Comparison of ENCODE assay signal across 9 mouse cellular contexts in genomic region chr9:50752784-50753615, GRCm38 (mm10). TPM values are rescaled to one million over a fixed set of nuclear protein-coding genes. Genes with fewer than 3 reads are reported as not detected.
DNase-seq lines count a peak whose midpoint lies in the region; ATAC-seq and TF ChIP-seq lines count a peak whose summit lies in the region.
"Had no signal": no experiment of that assay in that cellular context is flagged by ENCODE, and none has a peak within 500 bp of the region (broad histone marks: within the 10 kb centered on the region; RNA-seq: fewer than 3 reads in every experiment).

No protein-coding gene starts in this region.

- H3K4me3 ChIP-seq in midbrain, embryonic 14.5 days (replicated peaks; ENCODE audit: low read depth, low read length): no peak overlapping the region
- no peak overlapping the region for H3K4me3 ChIP-seq in midbrain, embryonic 16.5 days (ENCODE audit: low read depth, low read length)
- peak overlapping the region; percentile 21 for H3K4me3 ChIP-seq in embryonic facial prominence, embryonic 15.5 days (replicated peaks)
- peak overlapping the region; percentile 76 for H3K4me3 ChIP-seq in myocyte
- no peak overlapping the region for H3K4me3 ChIP-seq in midbrain, embryonic 13.5 days (replicated peaks)
- H3K4me3 ChIP-seq: liver, embryonic 13.5 days had no signal

- DNase-seq in midbrain, embryonic 14.5 days: peak; percentile 13
- DNase-seq in heart, postnatal 14 days: peak; percentile 82 to 93
- peak; percentile 77 to 78 for DNase-seq in layer of hippocampus, postnatal 36 days
- DNase-seq in yolk sac, embryonic 10.5 days (ENCODE audit: low spot score): peak; percentile 66
- DNase-seq: liver, embryonic 13.5 days had no signal

- H3K27ac ChIP-seq in midbrain, embryonic 14.5 days (replicated peaks; ENCODE audit: low read depth, low read length): no peak overlapping the region
- H3K27ac ChIP-seq in midbrain, embryonic 16.5 days (ENCODE audit: low read length): no peak overlapping the region
- H3K27ac ChIP-seq in embryonic facial prominence, embryonic 15.5 days (replicated peaks): peak overlapping the region; percentile 68
- H3K27ac ChIP-seq in midbrain, embryonic 13.5 days: no peak overlapping the region
- H3K27ac ChIP-seq: liver, embryonic 13.5 days had no signal

- H3K4me1 ChIP-seq in midbrain, embryonic 14.5 days (ENCODE audit: control insufficient read depth, insufficient read depth, low read length): no peaks in the 10 kb centered on the region
- H3K4me1 ChIP-seq in midbrain, embryonic 16.5 days (ENCODE audit: control insufficient read depth, insufficient read depth, low read length): no peaks in the 10 kb centered on the region
- peaks cover 21% of the 10 kb centered on the region for H3K4me1 ChIP-seq in embryonic facial prominence, embryonic 15.5 days
- H3K4me1 ChIP-seq in midbrain, embryonic 13.5 days (replicated peaks): no peaks in the 10 kb centered on the region
- H3K4me1 ChIP-seq: liver, embryonic 13.5 days had no signal

- no peaks in the 10 kb centered on the region for H3K36me3 ChIP-seq in midbrain, embryonic 14.5 days (ENCODE audit: control insufficient read depth, insufficient read depth, low read length)
- H3K36me3 ChIP-seq in midbrain, embryonic 16.5 days (ENCODE audit: control insufficient read depth, insufficient read depth, low read length): no peaks in the 10 kb centered on the region
- H3K36me3 ChIP-seq in embryonic facial prominence, embryonic 15.5 days: no peaks in the 10 kb centered on the region
- peaks cover 12% of the 10 kb centered on the region for H3K36me3 ChIP-seq in myocyte (ENCODE audit: control insufficient read depth, insufficient read depth)
- no peaks in the 10 kb centered on the region for H3K36me3 ChIP-seq in midbrain, embryonic 13.5 days
- H3K36me3 ChIP-seq: liver, embryonic 13.5 days had no signal

- TF ChIP-seq POLR2A in myocyte (IDR thresholded peaks at IDR 0.05; ENCODE audit: insufficient read length, low read depth): peak; percentile 69

- no peaks in the 10 kb centered on the region for H3K27me3 ChIP-seq in midbrain, embryonic 14.5 days (ENCODE audit: control insufficient read depth, insufficient read depth, low read length)
- H3K27me3 ChIP-seq in midbrain, embryonic 16.5 days (ENCODE audit: control insufficient read depth, insufficient read depth, low read depth, low read length): no peaks in the 10 kb centered on the region
- no peaks in the 10 kb centered on the region for H3K27me3 ChIP-seq in embryonic facial prominence, embryonic 15.5 days
- no peaks in the 10 kb centered on the region for H3K27me3 ChIP-seq in myocyte (ENCODE audit: control insufficient read depth, insufficient read depth, insufficient read length)
- H3K27me3 ChIP-seq in midbrain, embryonic 13.5 days: no peaks in the 10 kb centered on the region

- H3ac ChIP-seq in myocyte (ENCODE audit: control insufficient read depth, insufficient read length): peak overlapping the region; percentile 45

- no peak overlapping the region for H3K9ac ChIP-seq in midbrain, embryonic 14.5 days (replicated peaks; ENCODE audit: low read length)
- H3K9ac ChIP-seq in midbrain, embryonic 16.5 days (ENCODE audit: low read depth, low read length): no peak overlapping the region
- no peak overlapping the region for H3K9ac ChIP-seq in embryonic facial prominence, embryonic 15.5 days
- H3K9ac ChIP-seq in midbrain, embryonic 13.5 days (replicated peaks): no peak overlapping the region
- H3K9ac ChIP-seq: liver, embryonic 13.5 days had no signal

- no peaks in the 10 kb centered on the region for H3K9me3 ChIP-seq in midbrain, embryonic 14.5 days (ENCODE audit: control insufficient read depth, low read length)
- no peaks in the 10 kb centered on the region for H3K9me3 ChIP-seq in midbrain, embryonic 16.5 days (replicated peaks; ENCODE audit: control insufficient read depth, low read length, poor library complexity, severe bottlenecking)
- H3K9me3 ChIP-seq in embryonic facial prominence, embryonic 15.5 days (replicated peaks): no peaks in the 10 kb centered on the region
- H3K9me3 ChIP-seq in midbrain, embryonic 13.5 days: no peaks in the 10 kb centered on the region
- H3K9me3 ChIP-seq: liver, embryonic 13.5 days had no signal

- ATAC-seq in midbrain, embryonic 14.5 days (ENCODE audit: low FRiP score, low TSS enrichment): no peak
- no peak for ATAC-seq in midbrain, embryonic 16.5 days
- ATAC-seq in embryonic facial prominence, embryonic 15.5 days (ENCODE audit: insufficient number of reproducible peaks, low FRiP score, low TSS enrichment, low read depth): peak; percentile 83
- no peak for ATAC-seq in midbrain, embryonic 13.5 days

- peaks cover 10% of the 10 kb centered on the region for H3K79me2 ChIP-seq in myocyte (ENCODE audit: control insufficient read depth, insufficient read depth)

- 67% methylated on average over 17 of the region's 17 CpGs for WGBS in midbrain, embryonic 14.5 days
- 73% methylated on average over 17 of the region's 17 CpGs for WGBS in midbrain, embryonic 16.5 days
- WGBS in embryonic facial prominence, embryonic 15.5 days: 65% methylated on average over 17 of the region's 17 CpGs
- WGBS in midbrain, embryonic 13.5 days: 70% methylated on average over 17 of the region's 17 CpGs

- H3K4me2 ChIP-seq in midbrain, embryonic 14.5 days (ENCODE audit: low read length): no peak overlapping the region
- H3K4me2 ChIP-seq in midbrain, embryonic 16.5 days (ENCODE audit: low read length): no peak overlapping the region
- H3K4me2 ChIP-seq in embryonic facial prominence, embryonic 15.5 days (replicated peaks): peak overlapping the region; percentile 28
- peak overlapping the region; percentile 87 for H3K4me2 ChIP-seq in myocyte (ENCODE audit: low read depth)
- H3K4me2 ChIP-seq in midbrain, embryonic 13.5 days (replicated peaks): no peak overlapping the region
- H3K4me2 ChIP-seq: liver, embryonic 13.5 days had no signal

- intact Hi-C loops in heart, postnatal 14 days (cut with DNase I): no loop called here

TF ChIP-seq in myocyte, 11 proteins besides CTCF, POLR2A, EP300 and RAD21 (continues in another document):
- TF ChIP-seq E2F4 (IDR thresholded peaks at IDR 0.05; ENCODE audit: insufficient read depth): no peak
- no peak for TF ChIP-seq USF1 (IDR thresholded peaks at IDR 0.05; ENCODE audit: low read depth)
- TF ChIP-seq CEBPB (IDR thresholded peaks at IDR 0.05; ENCODE audit: insufficient read depth, poor library complexity, severe bottlenecking): no peak
- peak; percentile 62 to 93 (median 85) for TF ChIP-seq MYOG (IDR thresholded peaks at IDR 0.05; ENCODE audit: control insufficient read depth in 1 of 3, insufficient read depth in 1 of 3, insufficient read length in 2 of 3, low read depth in 2 of 3)
- peak; percentile 71 for TF ChIP-seq POLR2AphosphoS2 (IDR thresholded peaks at IDR 0.05; ENCODE audit: insufficient read length, low read depth)
- TF ChIP-seq TCF3 (IDR thresholded peaks at IDR 0.05; ENCODE audit: insufficient read length, low read depth): no peak

RNA-seq across cellular contexts. Expression of gene Hspb2, which starts 0.8 kb away (rescaled TPM):
- polyA plus RNA-seq in midbrain, embryonic 14.5 days (2014; fragmentation: Nextera tagmentation; extraction: Ambion mirVana): 1.5 TPM in 1 of 2 replicates, not detected in the other
- 0.84 and 0.91 TPM in 2 replicates for polyA plus RNA-seq in midbrain, embryonic 16.5 days (2015; fragmentation: Nextera tagmentation; extraction: Ambion mirVana)
- 61.2 and 79.5 TPM in 2 replicates for polyA plus RNA-seq in embryonic facial prominence, embryonic 15.5 days (2015; fragmentation: Nextera tagmentation; extraction: Ambion mirVana)
- 100 to 1,000 TPM; 128 to 131 TPM for total RNA-seq in heart, postnatal 14 days (2021)
- 1 to 10 TPM in 1 of 2 experiments, under 1 TPM in 1; 0.95 to 1.2 TPM for total RNA-seq in layer of hippocampus, postnatal 36 days (2021)
- polyA plus RNA-seq in myocyte (2012; fragmentation: generic; extraction: Trizol): 249 TPM
- 0.42 and 0.54 TPM in 2 replicates for polyA plus RNA-seq in midbrain, embryonic 13.5 days (2015; fragmentation: Nextera tagmentation; extraction: Ambion mirVana)

RNA-seq across cellular contexts. Expression of gene Cryab, which starts 1.9 kb away (rescaled TPM):
- polyA plus RNA-seq in midbrain, embryonic 14.5 days (2014; fragmentation: Nextera tagmentation; extraction: Ambion mirVana): 2.5 and 3.7 TPM in 2 replicates
- 8.1 and 9.1 TPM in 2 replicates for polyA plus RNA-seq in midbrain, embryonic 16.5 days (2015; fragmentation: Nextera tagmentation; extraction: Ambion mirVana)
- polyA plus RNA-seq in embryonic facial prominence, embryonic 15.5 days (2015; fragmentation: Nextera tagmentation; extraction: Ambion mirVana): 139 and 178 TPM in 2 replicates
- 1,000 to 10,000 TPM; 1,337 to 1,386 TPM for total RNA-seq in heart, postnatal 14 days (2021)
- 100 to 1,000 TPM; 153 to 161 TPM for total RNA-seq in layer of hippocampus, postnatal 36 days (2021)
- polyA plus RNA-seq in myocyte (2012; fragmentation: generic; extraction: Trizol): 915 TPM
- polyA plus RNA-seq in midbrain, embryonic 13.5 days (2015; fragmentation: Nextera tagmentation; extraction: Ambion mirVana): 3.5 and 4.0 TPM in 2 replicates

RNA-seq across cellular contexts. Expression of gene 2310030G06Rik, which starts 6.7 kb away (rescaled TPM):
- polyA plus RNA-seq in midbrain, embryonic 14.5 days (2014; fragmentation: Nextera tagmentation; extraction: Ambion mirVana): 0.89 and 1.1 TPM in 2 replicates
- polyA plus RNA-seq in midbrain, embryonic 16.5 days (2015; fragmentation: Nextera tagmentation; extraction: Ambion mirVana): 1.2 and 2.5 TPM in 2 replicates
- 9.5 TPM in 2 replicates for polyA plus RNA-seq in embryonic facial prominence, embryonic 15.5 days (2015; fragmentation: Nextera tagmentation; extraction: Ambion mirVana)
- 1 to 10 TPM; 2.0 to 3.2 TPM for total RNA-seq in heart, postnatal 14 days (2021)
- 1 to 10 TPM in 1 of 2 experiments, under 1 TPM in 1; 0.67 to 1.6 TPM for total RNA-seq in layer of hippocampus, postnatal 36 days (2021)
- 1.1 TPM for polyA plus RNA-seq in myocyte (2012; fragmentation: generic; extraction: Trizol)
- 0.50 and 1.1 TPM in 2 replicates for polyA plus RNA-seq in midbrain, embryonic 13.5 days (2015; fragmentation: Nextera tagmentation; extraction: Ambion mirVana)

RNA-seq across cellular contexts. Expression of gene Dixdc1, which starts 13.7 kb away (rescaled TPM):
- polyA plus RNA-seq in midbrain, embryonic 14.5 days (2014; fragmentation: Nextera tagmentation; extraction: Ambion mirVana): 31.5 and 35.1 TPM in 2 replicates
- 37.8 and 41.0 TPM in 2 replicates for polyA plus RNA-seq in midbrain, embryonic 16.5 days (2015; fragmentation: Nextera tagmentation; extraction: Ambion mirVana)
- polyA plus RNA-seq in embryonic facial prominence, embryonic 15.5 days (2015; fragmentation: Nextera tagmentation; extraction: Ambion mirVana): 13.7 and 17.2 TPM in 2 replicates
- 1 to 10 TPM; 4.0 to 6.2 TPM for total RNA-seq in heart, postnatal 14 days (2021)
- total RNA-seq in layer of hippocampus, postnatal 36 days (2021): 10 to 100 TPM; 83.8 to 97.1 TPM
- 1.1 TPM for polyA plus RNA-seq in myocyte (2012; fragmentation: generic; extraction: Trizol)
- 33.4 and 36.6 TPM in 2 replicates for polyA plus RNA-seq in midbrain, embryonic 13.5 days (2015; fragmentation: Nextera tagmentation; extraction: Ambion mirVana)

RNA-seq across cellular contexts. Expression of gene Fdxacb1, which starts 15.0 kb away (rescaled TPM):
- 12.5 and 14.3 TPM in 2 replicates for polyA plus RNA-seq in midbrain, embryonic 14.5 days (2014; fragmentation: Nextera tagmentation; extraction: Ambion mirVana)
- 10.7 and 11.7 TPM in 2 replicates for polyA plus RNA-seq in midbrain, embryonic 16.5 days (2015; fragmentation: Nextera tagmentation; extraction: Ambion mirVana)
- polyA plus RNA-seq in embryonic facial prominence, embryonic 15.5 days (2015; fragmentation: Nextera tagmentation; extraction: Ambion mirVana): 10.8 and 11.3 TPM in 2 replicates
- total RNA-seq in heart, postnatal 14 days (2021): 1 to 10 TPM; 5.7 to 6.0 TPM
- total RNA-seq in layer of hippocampus, postnatal 36 days (2021): 1 to 10 TPM; 5.4 to 6.4 TPM
- polyA plus RNA-seq in myocyte (2012; fragmentation: generic; extraction: Trizol): 3.6 TPM
- 11.5 and 14.3 TPM in 2 replicates for polyA plus RNA-seq in midbrain, embryonic 13.5 days (2015; fragmentation: Nextera tagmentation; extraction: Ambion mirVana)

Comparison
In these comparisons a context has a peak if more than half of its experiments do, and no peak if none do; other contexts are left out.
1. DNase-seq: peak in every context shown above with its lines; median percentile 88 in heart, postnatal 14 days; 78 in layer of hippocampus, postnatal 36 days; 66 in yolk sac, embryonic 10.5 days; 13 in midbrain, embryonic 14.5 days.
2. H3K4me2 ChIP-seq: peak in embryonic facial prominence, embryonic 15.5 days (single experiment) and myocyte (single experiment); none in midbrain, embryonic 14.5 days (single experiment), midbrain, embryonic 16.5 days (single experiment) and midbrain, embryonic 13.5 days (single experiment).
3. H3K4me3 ChIP-seq: peak in embryonic facial prominence, embryonic 15.5 days (single experiment) and myocyte (single experiment); none in midbrain, embryonic 14.5 days (single experiment), midbrain, embryonic 16.5 days (single experiment) and midbrain, embryonic 13.5 days (single experiment).
4. RNA of gene Hspb2, which starts 0.8 kb away (polyA plus RNA-seq): 249 TPM in myocyte (single experiment) and 61.2 to 79.5 TPM in embryonic facial prominence, embryonic 15.5 days; 1.5 TPM in midbrain, embryonic 14.5 days, 0.84 to 0.91 TPM in midbrain, embryonic 16.5 days and 0.42 to 0.54 TPM in midbrain, embryonic 13.5 days; every median in the first group is over 10 times any median in the second.
5. RNA of gene Cryab, which starts 1.9 kb away (polyA plus RNA-seq): 915 TPM in myocyte (single experiment) and 139 to 178 TPM in embryonic facial prominence, embryonic 15.5 days; 8.1 to 9.1 TPM in midbrain, embryonic 16.5 days, 2.5 to 3.7 TPM in midbrain, embryonic 14.5 days and 3.5 to 4.0 TPM in midbrain, embryonic 13.5 days; every median in the first group is over 10 times any median in the second.